Comparison of ENCODE assay signal across 21 mouse cellular contexts in the genomic region with DNA sequence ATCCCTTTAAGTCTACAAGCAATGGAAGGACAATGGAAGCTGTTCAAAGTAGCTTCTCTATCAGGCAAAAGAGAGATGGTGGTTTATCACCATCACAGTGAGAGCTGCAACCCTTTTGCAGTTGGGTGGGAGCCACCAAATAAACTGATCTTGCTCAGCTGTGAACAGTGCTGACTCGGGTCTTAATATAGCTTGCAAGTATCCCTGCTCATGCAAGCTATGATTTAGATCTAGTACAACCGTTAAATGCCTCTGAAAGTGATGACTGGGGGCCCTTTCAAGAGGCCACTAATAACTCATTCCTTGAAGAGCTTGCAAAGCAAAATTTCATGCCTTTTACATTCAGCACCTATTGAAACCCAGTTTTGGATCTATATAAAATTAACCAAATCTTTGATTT.
"Had no signal": no experiment of that assay in that cellular context is flagged by ENCODE, and none has a peak within 500 bp of the region (broad histone marks: within the 10 kb centered on the region; RNA-seq: fewer than 3 reads in every experiment).

No protein-coding gene starts in this region.

- H3K27me3 ChIP-seq: lung, embryonic 15.5 days; megakaryocyte, embryonic 14.5 days; midbrain, embryonic 13.5 days; neural tube, embryonic 13.5 days; neural tube, embryonic 15.5 days had no signal

- H3K4me3 ChIP-seq: lung, embryonic 15.5 days; megakaryocyte, embryonic 14.5 days; midbrain, embryonic 13.5 days; myocyte; neural tube, embryonic 13.5 days; neural tube, embryonic 15.5 days had no signal

- H3K9me3 ChIP-seq: lung, embryonic 15.5 days; megakaryocyte, embryonic 14.5 days; midbrain, embryonic 13.5 days; neural tube, embryonic 13.5 days; neural tube, embryonic 15.5 days had no signal

- H3K4me2 ChIP-seq: lung, embryonic 15.5 days; midbrain, embryonic 11.5 days; midbrain, embryonic 13.5 days; neural tube, embryonic 13.5 days; neural tube, embryonic 15.5 days had no signal

- DNase-seq: liver, postnatal 0 days; lung, adult 2 months; lung, postnatal 14 days; lung, postnatal 36 days; right cerebral cortex, adult 18-20 months; right cerebral cortex, postnatal 14 days; right cerebral cortex, postnatal 4 days; spleen, adult 18-20 months; thymus, adult 18-20 months; thymus, postnatal 14 days; thymus, postnatal 36 days had no signal

- H3K27ac ChIP-seq: lung, embryonic 15.5 days; macrophage; midbrain, embryonic 13.5 days; neural tube, embryonic 13.5 days; neural tube, embryonic 15.5 days had no signal

- ATAC-seq: liver, postnatal 0 days; lung, postnatal 0 days; midbrain, embryonic 13.5 days; midbrain, embryonic 16.5 days had no signal

- H3K9ac ChIP-seq: liver, postnatal 0 days; lung, embryonic 15.5 days; midbrain, embryonic 13.5 days; neural tube, embryonic 13.5 days; neural tube, embryonic 15.5 days had no signal

- H3K36me3 ChIP-seq: lung, embryonic 15.5 days; midbrain, embryonic 13.5 days; neural tube, embryonic 13.5 days; neural tube, embryonic 15.5 days had no signal

- H3K4me1 ChIP-seq: lung, embryonic 15.5 days; megakaryocyte, embryonic 14.5 days; midbrain, embryonic 13.5 days; neural tube, embryonic 13.5 days; neural tube, embryonic 15.5 days had no signal
